Mouse (Mus musculus): Measurements from ENCODE around the gene Tigd3. TPM values are rescaled to one million over a fixed set of nuclear protein-coding genes. Genes with fewer than 3 reads are reported as not detected.
"Not testable (repeated sequence)": the region's sequence is repeated elsewhere in the genome, so short reads cannot be mapped to it uniquely, and the experiment has no call there.

Gene Tigd3
- polyA plus RNA-seq, 1 experiment from 2014 or later: 2.9 TPM

- H3K4me1 ChIP-seq: peaks cover 22% of the 10 kb centered on the region
- H3K27ac ChIP-seq; DNase-seq (ENCODE audit: low spot score); H3K27me3 ChIP-seq (ENCODE audit: insufficient read depth, poor library complexity, severe bottlenecking); H3K36me3 ChIP-seq; H3K9me3 ChIP-seq; H3K4me3 ChIP-seq: not testable (repeated sequence)
- 89% methylated on average over 5 of the region's 5 CpGs for WGBS
Observed at GRCm38 (mm10) chr19:5882079-5882478, 11.9 kb downstream of the Tigd3 start.

DNA sequence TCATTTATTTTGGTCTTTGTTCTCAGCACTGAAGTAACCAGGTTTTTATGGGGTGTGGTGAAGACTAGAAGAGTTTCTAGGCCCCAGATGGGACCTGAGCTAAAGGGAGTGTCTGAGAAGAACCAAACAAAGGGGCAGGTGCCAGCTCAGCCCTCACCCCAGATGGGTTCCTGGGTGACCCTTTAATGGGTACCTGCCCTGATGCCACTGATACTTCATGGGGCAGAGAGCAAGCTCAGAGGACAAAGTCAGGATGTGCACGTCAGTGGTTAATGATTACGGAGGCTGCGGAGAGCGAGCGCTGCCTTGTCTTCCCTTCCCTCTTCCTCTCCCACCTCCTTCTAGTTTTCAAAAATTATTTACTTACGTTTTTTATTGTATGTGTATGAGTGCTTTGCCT is 12.8 kb downstream of the Tigd3 start:
- 91% methylated on average over 6 of the region's 6 CpGs for WGBS
- no peaks in the 10 kb centered on the region for H3K36me3 ChIP-seq
- no peak for DNase-seq (ENCODE audit: low spot score)

DNA sequence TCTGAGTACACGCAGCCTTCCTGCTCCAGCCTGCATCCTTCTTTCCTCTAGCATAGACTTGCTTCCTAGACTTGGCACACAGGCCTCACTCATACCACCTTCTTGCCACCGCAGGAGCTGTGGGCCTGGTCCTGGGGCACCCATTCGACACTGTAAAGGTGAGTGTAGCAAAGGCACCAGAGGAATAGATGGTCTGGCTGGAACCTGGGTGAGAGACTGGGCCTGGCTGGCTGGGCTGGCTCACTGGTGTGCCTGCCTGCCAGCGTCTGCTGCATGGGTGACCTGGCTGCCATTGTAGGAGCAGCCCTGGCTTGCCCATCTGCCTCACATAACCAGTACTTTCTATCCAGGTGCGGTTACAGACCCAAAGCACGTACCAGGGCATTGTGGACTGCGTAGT is 14.2 kb downstream of the Tigd3 start:
- Histone ChIP-seq H3K27me3 (ENCODE audit: insufficient read depth, poor library complexity, severe bottlenecking) (0 out of 2 replicates have a peak, but pooled peaks cover 6% of the 10 kb centered on the region), H3K4me3 (no peak overlapping the region), H3K9me3 (no peaks in the 10 kb centered on the region), H3K4me1 (peaks cover 28% of the 10 kb centered on the region), H3K27ac (0 out of 2 replicates have a peak overlapping the region, but pooled peaks have one; percentile 16), H3K36me3 (no peaks in the 10 kb centered on the region)
- DNase-seq (ENCODE audit: low spot score): no peak
- 86% methylated on average over 7 of the region's 7 CpGs for WGBS

More for the DNA sequence above, 12.8 kb downstream of the Tigd3 start:
- H3K4me1 ChIP-seq: peaks cover 22% of the 10 kb centered on the region
- H3K27ac ChIP-seq: no peak overlapping the region
- H3K27me3 ChIP-seq (ENCODE audit: insufficient read depth, poor library complexity, severe bottlenecking): 0 out of 2 replicates have a peak, but pooled peaks cover 6% of the 10 kb centered on the region
- H3K4me3 ChIP-seq: no peak overlapping the region
- H3K9me3 ChIP-seq: no peaks in the 10 kb centered on the region

DNA sequence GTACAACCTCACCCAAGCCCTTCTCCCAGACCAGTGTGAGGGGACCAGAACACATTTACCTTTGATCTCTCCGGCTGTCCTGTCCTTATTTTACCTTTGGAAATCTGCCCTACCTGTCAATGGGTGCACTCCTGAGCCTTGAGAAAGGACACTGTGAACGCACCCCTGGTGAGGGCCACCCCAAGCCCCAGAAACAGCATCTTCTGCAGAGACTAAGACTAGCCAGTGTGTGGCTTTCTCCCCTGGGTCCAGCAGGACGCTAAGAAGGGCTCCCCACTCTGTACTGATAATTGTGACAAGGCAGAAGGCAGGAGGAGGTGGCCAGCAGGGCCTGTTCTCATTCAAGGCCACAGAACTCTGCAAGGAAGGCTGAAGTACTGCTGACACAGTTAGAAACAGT is 15.0 kb downstream of the Tigd3 start:
- no peak overlapping the region for H3K4me3 ChIP-seq
- H3K27ac ChIP-seq: no peak overlapping the region
- peaks cover 28% of the 10 kb centered on the region for H3K4me1 ChIP-seq
- no peak for DNase-seq (ENCODE audit: low spot score)
- no peaks in the 10 kb centered on the region for H3K36me3 ChIP-seq
- 0 out of 2 replicates have a peak, but pooled peaks cover 6% of the 10 kb centered on the region for H3K27me3 ChIP-seq (ENCODE audit: insufficient read depth, poor library complexity, severe bottlenecking)
- H3K9me3 ChIP-seq: no peaks in the 10 kb centered on the region
- 76% methylated on average over 3 of the region's 3 CpGs for WGBS

DNA sequence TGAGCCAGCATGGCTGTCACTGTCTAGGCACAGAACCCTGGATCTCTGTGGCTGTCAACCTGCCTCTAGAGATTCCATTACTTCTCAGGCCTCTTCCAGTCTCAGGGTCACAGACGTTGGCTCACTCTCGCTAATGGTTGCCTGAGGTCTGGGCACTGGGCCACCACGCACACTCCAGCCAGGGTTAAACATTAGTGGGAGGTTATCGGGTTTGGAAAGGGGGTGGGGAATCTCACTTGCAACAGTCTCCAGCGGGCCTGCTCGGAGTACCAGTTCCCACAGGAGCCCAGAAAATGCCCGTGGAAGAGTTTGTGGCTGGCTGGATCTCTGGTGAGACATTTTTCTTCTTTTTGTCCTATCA is 15.6 kb downstream of the Tigd3 start:
- Histone ChIP-seq H3K36me3 (no peaks in the 10 kb centered on the region), H3K27me3 (ENCODE audit: insufficient read depth, poor library complexity, severe bottlenecking) (0 out of 2 replicates have a peak, but pooled peaks cover 2% of the 10 kb centered on the region), H3K9me3 (no peaks in the 10 kb centered on the region), H3K4me1 (peaks cover 29% of the 10 kb centered on the region), H3K4me3 (peak overlapping the region; percentile 19), H3K27ac (peak overlapping the region; percentile 80; the same call in 1 of the 2 replicates)
- DNase-seq (ENCODE audit: low spot score): no peak
- WGBS: 78% methylated on average over 7 of the region's 7 CpGs

DNA sequence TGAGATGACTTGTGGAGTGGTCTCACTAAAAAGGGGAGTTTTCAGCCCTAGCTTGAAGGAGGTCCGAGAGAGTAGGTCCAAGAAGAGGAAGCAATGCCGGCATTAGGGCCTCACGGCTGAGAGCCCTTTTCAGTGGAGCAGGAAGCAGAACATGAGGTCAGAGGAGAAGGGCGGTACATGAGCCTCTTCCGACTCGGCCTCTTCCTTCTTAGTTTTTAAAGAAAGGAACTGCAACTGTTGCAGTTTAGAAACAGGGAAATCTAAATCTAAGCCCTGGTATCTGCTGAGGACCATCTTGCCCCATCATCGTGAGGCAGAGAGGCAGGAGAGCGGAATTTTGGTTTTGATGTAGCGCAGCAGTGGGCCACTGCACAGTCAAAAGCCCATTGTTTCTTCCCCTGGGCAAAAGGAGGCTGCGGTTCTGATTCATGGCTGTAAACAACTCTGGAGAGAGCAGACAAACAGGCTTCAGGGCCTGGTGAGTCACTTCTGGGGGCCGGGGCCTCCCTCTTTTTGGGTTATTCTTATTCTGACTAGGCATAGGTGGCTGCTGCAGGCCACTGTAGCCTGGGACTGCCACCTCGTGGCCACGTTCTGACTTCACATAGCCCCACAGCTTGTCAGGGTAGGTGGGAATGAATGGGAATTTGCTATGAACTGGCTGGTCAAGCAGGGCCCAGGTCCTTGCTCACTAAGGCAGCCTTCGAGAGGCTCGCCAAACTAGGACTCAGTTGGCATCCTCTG is 16.2 kb downstream of the Tigd3 start, which contains the start of gene Slc25a45:
Slc25a45 (plus strand) TSS at position 191 of the 744 bp plus-strand sequence.
- 45% methylated on average over 15 of the region's 15 CpGs for whole genome bisulfite sequencing
- Histone ChIP-seq H3K4me1 (peaks cover 34% of the 10 kb centered on the region), H3K27me3 (ENCODE audit: insufficient read depth, poor library complexity, severe bottlenecking) (no peaks in the 10 kb centered on the region), H3K27ac (peak within 1 kb of the TSS; percentile 80), H3K4me3 (peak within 1 kb of the TSS; percentile 19), H3K9me3 (no peaks in the 10 kb centered on the region), H3K36me3 (peaks cover 3% of the 10 kb centered on the region; the same call in 1 of the 2 replicates)
- peak; percentile 88 for DNase-seq (ENCODE audit: low spot score)

DNA sequence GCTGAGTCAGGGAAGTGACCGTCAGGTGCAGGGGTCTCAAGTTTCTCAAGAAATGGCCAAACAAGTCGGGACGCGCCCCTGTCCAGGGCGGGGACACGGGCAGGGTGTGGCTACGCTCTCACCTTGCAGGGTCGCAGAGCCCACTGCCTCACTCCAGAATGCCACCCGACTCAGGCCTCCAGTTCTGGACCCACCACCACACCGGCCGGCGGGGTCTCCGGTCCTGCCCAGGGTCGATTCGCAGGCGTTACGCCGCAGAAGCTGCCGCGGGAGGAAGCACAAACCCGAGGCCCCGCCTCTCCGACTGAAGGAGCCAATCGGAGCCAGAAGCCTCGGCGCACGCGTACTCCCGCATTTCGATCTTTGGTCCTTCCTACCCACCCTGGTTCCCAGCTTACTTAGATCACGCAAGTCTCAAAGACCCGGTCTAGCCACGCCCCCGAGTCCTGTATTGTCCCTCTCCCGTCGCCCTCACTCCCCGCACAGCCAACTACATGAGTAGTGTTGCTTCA is 18.9 kb downstream of the Tigd3 start, which contains the start of gene Frmd8:
Frmd8 (minus strand) TSS at position 306 of the 512 bp plus-strand sequence.
- H3K9me3 ChIP-seq: no peaks in the 10 kb centered on the region
- H3K27ac ChIP-seq: peak within 1 kb of the TSS; percentile 93
- under 1% methylated on average over 37 of the region's 37 CpGs for WGBS
- peak within 1 kb of the TSS; percentile 80 for H3K4me3 ChIP-seq
- no peaks in the 10 kb centered on the region for H3K27me3 ChIP-seq (ENCODE audit: insufficient read depth, poor library complexity, severe bottlenecking)
- H3K36me3 ChIP-seq: peaks cover 16% of the 10 kb centered on the region
- peaks cover 60% of the 10 kb centered on the region for H3K4me1 ChIP-seq
- DNase-seq (ENCODE audit: low spot score): peak; percentile 97

DNA sequence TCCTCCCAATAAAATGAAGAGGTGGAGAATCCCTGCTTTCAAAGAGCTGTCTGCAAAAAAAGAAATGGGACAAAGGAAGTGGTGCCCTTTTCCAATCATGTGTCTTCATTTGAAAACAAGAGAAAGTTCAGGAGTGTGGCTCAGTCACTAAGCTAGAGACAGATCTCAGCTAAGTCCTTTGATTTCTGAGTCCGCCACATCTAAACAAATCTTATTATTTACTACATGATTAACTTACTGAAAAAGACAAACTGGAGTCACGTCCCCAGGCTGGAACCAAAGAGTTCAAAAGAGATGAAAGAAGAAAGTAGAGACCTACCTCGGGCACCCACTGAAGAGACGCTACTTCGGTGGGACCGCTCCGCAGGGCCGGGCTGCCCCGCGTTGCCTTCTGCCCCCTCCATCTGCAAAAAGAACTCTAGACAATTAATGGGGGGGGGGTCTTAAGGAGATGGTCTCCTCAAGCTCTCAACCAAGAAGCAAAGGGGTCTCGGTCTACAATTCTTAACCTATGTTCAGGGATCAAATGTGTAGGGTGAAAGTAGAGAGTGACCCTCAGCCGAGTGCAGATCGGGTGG is 19.5 kb downstream of the Tigd3 start:
- H3K4me3 ChIP-seq: peak overlapping the region; percentile 80
- no peaks in the 10 kb centered on the region for H3K9me3 ChIP-seq
- WGBS: 12% methylated on average over 13 of the region's 13 CpGs
- peak overlapping the region; percentile 93 for H3K27ac ChIP-seq
- peaks cover 64% of the 10 kb centered on the region for H3K4me1 ChIP-seq
- no peak for DNase-seq (ENCODE audit: low spot score)
- H3K36me3 ChIP-seq: peaks cover 22% of the 10 kb centered on the region
- H3K27me3 ChIP-seq (ENCODE audit: insufficient read depth, poor library complexity, severe bottlenecking): no peaks in the 10 kb centered on the region

DNA sequence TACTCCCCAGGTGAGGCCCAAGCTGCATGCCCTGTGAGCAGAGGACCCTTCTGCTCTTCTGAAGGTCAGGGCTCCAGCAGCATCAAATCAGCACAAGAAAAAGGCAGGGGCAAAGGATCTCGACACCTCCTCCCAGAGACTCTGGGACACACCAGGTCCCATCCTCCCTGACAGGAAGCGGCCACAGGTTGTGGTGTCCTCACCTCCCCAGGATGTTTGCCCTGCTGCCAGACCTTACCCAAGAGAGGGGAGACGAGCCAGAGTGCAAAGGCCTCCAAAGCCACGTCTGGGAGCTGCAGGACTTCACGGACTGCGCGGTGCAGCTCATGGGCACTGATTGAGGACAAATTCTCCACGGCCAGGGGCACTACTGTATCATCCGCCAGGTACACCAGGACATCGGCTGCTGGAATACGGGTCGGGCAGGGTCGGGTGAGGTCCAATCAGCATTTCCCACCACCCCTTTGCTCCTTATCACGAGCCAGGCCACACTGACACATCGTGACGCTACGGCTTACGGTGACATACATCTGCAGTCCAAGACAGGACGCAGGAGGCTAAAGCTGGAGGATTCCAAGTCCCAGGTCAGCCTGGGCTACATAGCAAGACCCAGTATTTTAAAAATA is 20.9 kb downstream of the Tigd3 start:
- Histone ChIP-seq H3K36me3 (peaks cover 36% of the 10 kb centered on the region), H3K27me3 (ENCODE audit: insufficient read depth, poor library complexity, severe bottlenecking) (no peaks in the 10 kb centered on the region), H3K9me3 (no peaks in the 10 kb centered on the region), H3K4me3 (no peak overlapping the region), H3K4me1 (peaks cover 60% of the 10 kb centered on the region), H3K27ac (peak overlapping the region; percentile 56; the same call in 1 of the 2 replicates)
- 71% methylated on average over 19 of the region's 19 CpGs for WGBS
- no peak for DNase-seq (ENCODE audit: low spot score)

- H3K9me3 ChIP-seq: no peaks in the 10 kb centered on the region
- H3K36me3 ChIP-seq: peaks cover 41% of the 10 kb centered on the region
- 81% methylated on average over 4 of the region's 4 CpGs for WGBS
- H3K27me3 ChIP-seq (ENCODE audit: insufficient read depth, poor library complexity, severe bottlenecking): no peaks in the 10 kb centered on the region
- H3K4me1 ChIP-seq: peaks cover 60% of the 10 kb centered on the region
- peak overlapping the region; percentile 56 for H3K27ac ChIP-seq
- H3K4me3 ChIP-seq: no peak overlapping the region
- DNase-seq (ENCODE audit: low spot score): no peak
Observed at GRCm38 (mm10) chr19:5872528-5872927, 21.4 kb downstream of the Tigd3 start.

DNA sequence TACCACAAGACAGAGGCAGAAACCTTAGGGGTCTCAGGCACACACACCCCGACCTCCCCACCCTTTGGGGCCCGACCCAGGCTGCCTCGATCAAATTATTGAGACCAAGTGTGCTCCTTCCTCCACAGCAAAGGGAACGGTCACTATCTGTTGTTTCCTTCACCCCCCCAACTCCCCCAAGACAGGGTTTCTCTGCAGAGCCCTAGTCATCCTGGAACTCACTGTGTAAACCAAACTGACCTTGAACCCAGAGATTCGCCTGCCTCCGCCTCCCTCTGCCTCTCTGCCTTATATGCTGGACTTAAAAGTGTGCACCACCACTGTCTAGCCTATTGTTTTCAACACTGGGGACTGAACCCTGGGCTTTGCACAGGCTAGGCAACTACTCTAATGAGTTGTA is 22.3 kb downstream of the Tigd3 start:
- no peak for DNase-seq (ENCODE audit: low spot score)
- peaks cover 46% of the 10 kb centered on the region for H3K36me3 ChIP-seq
- H3K27me3 ChIP-seq (ENCODE audit: insufficient read depth, poor library complexity, severe bottlenecking): no peaks in the 10 kb centered on the region
- peak overlapping the region; percentile 44 for H3K4me3 ChIP-seq
- H3K9me3 ChIP-seq: no peaks in the 10 kb centered on the region
- 35% methylated on average over 6 of the region's 6 CpGs for WGBS
- H3K27ac ChIP-seq: peak overlapping the region; percentile 85
- H3K4me1 ChIP-seq: peaks cover 61% of the 10 kb centered on the region

DNA sequence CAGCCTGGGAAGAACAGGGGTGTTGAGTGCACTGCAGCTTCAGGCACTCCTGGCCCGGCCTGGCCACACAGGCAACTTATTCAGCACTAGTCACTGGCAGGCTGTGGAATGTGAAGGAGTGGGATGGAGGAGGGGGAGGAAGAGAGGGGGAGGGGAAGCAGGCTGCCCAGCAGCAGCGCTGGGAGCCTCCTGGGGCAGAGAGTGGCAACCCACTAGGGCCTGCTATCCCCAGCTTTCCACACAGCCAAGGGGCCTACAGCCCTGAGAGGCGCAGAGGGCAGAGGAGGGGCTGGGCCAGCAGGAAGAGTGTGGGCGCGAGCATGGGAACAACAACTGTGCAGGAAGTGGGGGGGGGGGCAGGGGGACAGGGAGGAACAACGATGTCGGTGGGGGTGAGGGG is 22.7 kb downstream of the Tigd3 start:
- peak overlapping the region; percentile 44 for H3K4me3 ChIP-seq
- no peaks in the 10 kb centered on the region for H3K9me3 ChIP-seq
- peaks cover 61% of the 10 kb centered on the region for H3K4me1 ChIP-seq
- H3K36me3 ChIP-seq: peaks cover 50% of the 10 kb centered on the region
- H3K27ac ChIP-seq: peak overlapping the region; percentile 85
- peak; percentile 93 for DNase-seq (ENCODE audit: low spot score)
- H3K27me3 ChIP-seq (ENCODE audit: insufficient read depth, poor library complexity, severe bottlenecking): no peaks in the 10 kb centered on the region
- WGBS: 2% methylated on average over 7 of the region's 7 CpGs

DNA sequence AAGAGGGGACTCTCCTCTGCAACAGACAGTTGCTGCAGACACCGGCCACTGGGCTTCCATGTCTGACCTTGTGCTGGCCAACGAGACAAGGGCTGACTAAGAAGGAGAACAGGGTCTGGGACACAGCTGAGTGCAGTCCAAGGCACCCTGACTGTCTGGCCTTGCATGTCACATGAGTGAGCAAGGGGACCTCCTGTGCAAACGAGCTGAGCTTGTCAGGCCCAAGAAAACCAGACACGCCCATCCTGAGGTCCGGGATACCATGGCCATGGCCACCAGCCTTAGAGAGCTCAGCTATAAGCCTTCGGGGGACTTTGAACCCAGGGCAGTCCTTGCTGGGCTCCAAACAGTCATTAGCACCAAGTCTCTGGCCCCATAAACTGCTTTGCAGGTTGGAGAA is 25.9 kb downstream of the Tigd3 start:
- peaks cover 82% of the 10 kb centered on the region for H3K36me3 ChIP-seq
- no peaks in the 10 kb centered on the region for H3K9me3 ChIP-seq
- WGBS: 83% methylated on average over 6 of the region's 6 CpGs
- H3K4me1 ChIP-seq: peaks cover 47% of the 10 kb centered on the region
- no peaks in the 10 kb centered on the region for H3K27me3 ChIP-seq (ENCODE audit: insufficient read depth, poor library complexity, severe bottlenecking)
- no peak overlapping the region for H3K4me3 ChIP-seq
- no peak for DNase-seq (ENCODE audit: low spot score)
- H3K27ac ChIP-seq: no peak overlapping the region
